9 mouse cellular contexts compared by ENCODE assay signal in genomic region chr13:98813167-98813566, GRCm38 (mm10). TPM values are rescaled to one million over a fixed set of nuclear protein-coding genes. Genes with fewer than 3 reads are reported as not detected.
A peak's percentile ranks its signal among the peaks of the same experiment; 100 is the strongest.
DNase-seq lines count a peak whose midpoint lies in the region; ATAC-seq lines count a peak whose summit lies in the region.
"Had no signal": no experiment of that assay in that cellular context is flagged by ENCODE, and none has a peak within 500 bp of the region (broad histone marks: within the 10 kb centered on the region; RNA-seq: fewer than 3 reads in every experiment).

No protein-coding gene starts in this region.

- H3K9me3 ChIP-seq in kidney, embryonic 15.5 days (replicated peaks) = no peaks in the 10 kb centered on the region
- H3K9me3 ChIP-seq in embryonic facial prominence, embryonic 13.5 days = no peaks in the 10 kb centered on the region
- H3K9me3 ChIP-seq in intestine, embryonic 15.5 days = no peaks in the 10 kb centered on the region
- no peaks in the 10 kb centered on the region for H3K9me3 ChIP-seq in midbrain, embryonic 15.5 days

- no peak overlapping the region for H3K27ac ChIP-seq in kidney, embryonic 15.5 days
- no peak overlapping the region for H3K27ac ChIP-seq in embryonic facial prominence, embryonic 13.5 days
- H3K27ac ChIP-seq in intestine, embryonic 15.5 days = no peak overlapping the region
- H3K27ac ChIP-seq in midbrain, embryonic 15.5 days = no peak overlapping the region

- no peak for ATAC-seq in kidney, embryonic 15.5 days (replicated peaks; ENCODE audit: low FRiP score)
- ATAC-seq in embryonic facial prominence, embryonic 13.5 days (ENCODE audit: insufficient number of reproducible peaks, insufficient read depth, low FRiP score, low TSS enrichment, low read depth) = no peak
- ATAC-seq in intestine, embryonic 15.5 days = no peak
- ATAC-seq in midbrain, embryonic 15.5 days (replicated peaks) = no peak

- no peaks in the 10 kb centered on the region for H3K27me3 ChIP-seq in kidney, embryonic 15.5 days
- no peaks in the 10 kb centered on the region for H3K27me3 ChIP-seq in embryonic facial prominence, embryonic 13.5 days
- H3K27me3 ChIP-seq in intestine, embryonic 15.5 days (replicated peaks) = no peaks in the 10 kb centered on the region
- H3K27me3 ChIP-seq in midbrain, embryonic 15.5 days (replicated peaks) = no peaks in the 10 kb centered on the region

- peaks cover 31% of the 10 kb centered on the region for H3K4me1 ChIP-seq in kidney, embryonic 15.5 days
- peaks cover 11% of the 10 kb centered on the region for H3K4me1 ChIP-seq in embryonic facial prominence, embryonic 13.5 days
- peaks cover 5% of the 10 kb centered on the region; the same call in 1 of the 2 replicates for H3K4me1 ChIP-seq in intestine, embryonic 15.5 days (replicated peaks)
- peaks cover 20% of the 10 kb centered on the region for H3K4me1 ChIP-seq in midbrain, embryonic 15.5 days

- H3K4me3 ChIP-seq in kidney, embryonic 15.5 days (replicated peaks) = peak overlapping the region; percentile 97
- H3K4me3 ChIP-seq in embryonic facial prominence, embryonic 13.5 days = peak overlapping the region; percentile 92
- H3K4me3 ChIP-seq in intestine, embryonic 15.5 days (replicated peaks) = no peak overlapping the region
- peak overlapping the region; percentile 98 for H3K4me3 ChIP-seq in midbrain, embryonic 15.5 days

- H3K36me3 ChIP-seq in kidney, embryonic 15.5 days = no peaks in the 10 kb centered on the region
- H3K36me3 ChIP-seq in embryonic facial prominence, embryonic 13.5 days = no peaks in the 10 kb centered on the region
- H3K36me3 ChIP-seq in intestine, embryonic 15.5 days = no peaks in the 10 kb centered on the region
- no peaks in the 10 kb centered on the region for H3K36me3 ChIP-seq in midbrain, embryonic 15.5 days (replicated peaks)

- no peak overlapping the region for H3K9ac ChIP-seq in kidney, embryonic 15.5 days
- no peak overlapping the region for H3K9ac ChIP-seq in embryonic facial prominence, embryonic 13.5 days
- H3K9ac ChIP-seq in intestine, embryonic 15.5 days = no peak overlapping the region
- H3K9ac ChIP-seq in midbrain, embryonic 15.5 days = no peak overlapping the region

- no peak for DNase-seq in kidney, postnatal 25 days
- no peak for DNase-seq in MN1 (ENCODE audit: low spot score)
- DNase-seq in adrenal gland, adult (ENCODE audit: inconsistent age in 2 of 2, low spot score in 1 of 2) = no peak
- DNase-seq in spleen, postnatal 10 days (ENCODE audit: low spot score in 2 of 2) = no peak
- DNase-seq: cerebellum, adult 11 months had no signal

- peak overlapping the region; percentile 61 for H3K4me2 ChIP-seq in kidney, embryonic 15.5 days
- H3K4me2 ChIP-seq in embryonic facial prominence, embryonic 13.5 days = peak overlapping the region; percentile 55
- peak overlapping the region; percentile 47 for H3K4me2 ChIP-seq in intestine, embryonic 15.5 days (replicated peaks)
- H3K4me2 ChIP-seq in midbrain, embryonic 15.5 days = 0 out of 2 replicates have a peak overlapping the region, but pooled peaks have one; percentile 59

- WGBS in kidney, embryonic 15.5 days = 51% methylated on average over 2 of the region's 2 CpGs
- WGBS in embryonic facial prominence, embryonic 13.5 days = 79% methylated on average over 2 of the region's 2 CpGs
- 56% methylated on average over 2 of the region's 2 CpGs for WGBS in intestine, embryonic 15.5 days
- 84% methylated on average over 2 of the region's 2 CpGs for WGBS in midbrain, embryonic 15.5 days

RNA-seq across cellular contexts. Expression of gene Fcho2, which starts 2.1 kb away (rescaled TPM):
- polyA plus RNA-seq in kidney, embryonic 15.5 days (2015; fragmentation: Nextera tagmentation; extraction: Ambion mirVana) = 41.6 and 42.8 TPM in 2 replicates
- polyA plus RNA-seq in embryonic facial prominence, embryonic 13.5 days (2015; fragmentation: Nextera tagmentation; extraction: Ambion mirVana) = 45.2 and 57.1 TPM in 2 replicates
- 35.7 and 38.6 TPM in 2 replicates for polyA plus RNA-seq in intestine, embryonic 15.5 days (2015; fragmentation: Nextera tagmentation; extraction: Ambion mirVana)
- polyA plus RNA-seq in midbrain, embryonic 15.5 days (2015; fragmentation: Nextera tagmentation; extraction: Ambion mirVana) = 24.4 and 26.1 TPM in 2 replicates
